Comparison of ENCODE assay signal across 8 mouse cellular contexts in genomic region chr13:28416231-28416630, GRCm38 (mm10).
DNase-seq lines count a peak whose midpoint lies in the region; TF ChIP-seq lines count a peak whose summit lies in the region.

No protein-coding gene starts in this region.

- TF ChIP-seq CTCF in kidney, adult 2 months (conservative IDR thresholded peaks at IDR 0.05; ENCODE audit: insufficient read depth, insufficient read length, low read depth, low read length), result no peak

- no peak overlapping the region for H3K4me3 ChIP-seq in kidney, adult 2 months (ENCODE audit: insufficient read depth, low read depth, low read length)

- WGBS in kidney, adult 2 months, result 19% methylated on average over 6 of the region's 6 CpGs

- H3K4me1 ChIP-seq in kidney, adult 2 months (ENCODE audit: control insufficient read depth, insufficient read depth, low read length), result peaks cover 15% of the 10 kb centered on the region

- no peaks in the 10 kb centered on the region for H3K27me3 ChIP-seq in kidney, adult 2 months (replicated peaks; ENCODE audit: control insufficient read depth, insufficient read depth, low read length)

- intact Hi-C loops in left cerebral cortex, postnatal 25 days (cut with DNase I), result loop anchor here (5.0 kb wide), 1 partner anchor 301 kb away; no protein-coding TSS in a partner anchor

- no peaks in the 10 kb centered on the region for H3K36me3 ChIP-seq in kidney, adult 2 months (ENCODE audit: control insufficient read depth, insufficient read depth, low read length)

- no peak for TF ChIP-seq POLR2A in kidney, adult 2 months (IDR thresholded peaks at IDR 0.05; ENCODE audit: low read depth, low read length)

- H3K27ac ChIP-seq in kidney, adult 2 months (ENCODE audit: insufficient read depth, low read depth, low read length), result no peak overlapping the region

- peak; percentile 93 for DNase-seq in brain, adult 2 months (ENCODE audit: low read depth, low spot score)
- peak; percentile 76 for DNase-seq in embryo, embryonic 10 days (ENCODE audit: low spot score)
- DNase-seq in gastrocnemius, postnatal 25 days, result peak; percentile 16
- DNase-seq in kidney, adult 2 months, result peak; percentile 82
- peak; percentile 65 to 90 for DNase-seq in left cerebral cortex, postnatal 25 days (ENCODE audit: low spot score in 2 of 2)
- DNase-seq in retina, adult 2 months (ENCODE audit: low read depth, low spot score), result peak; percentile 45
- no peak for DNase-seq in spleen, postnatal 14 days (ENCODE audit: low spot score in 2 of 2)
- no peak for DNase-seq in urinary bladder, postnatal 10 days (ENCODE audit: low spot score)

Comparison
In these comparisons a context has a peak if more than half of its experiments do, and no peak if none do; other contexts are left out.
1. DNase-seq: peak in brain, adult 2 months (single experiment), embryo, embryonic 10 days (single experiment), gastrocnemius, postnatal 25 days (single experiment), kidney, adult 2 months (single experiment), left cerebral cortex, postnatal 25 days (2 of 2) and retina, adult 2 months (single experiment); none in spleen, postnatal 14 days (0 of 2) and urinary bladder, postnatal 10 days (single experiment).